Mouse (Mus musculus) stomach, embryonic 16.5 days (tissue): ENCODE results near the gene Grap. TPM values are rescaled to one million over a fixed set of nuclear protein-coding genes. Genes with fewer than 3 reads are reported as not detected.

Experiments
- ATAC-seq: fragments of 200-750 bp; cut with Nextera tagmentation; 2 replicates; pipeline ENCODE4 v1.8.0; 2017; ENCODE audit warnings: moderate number of reproducible peaks, moderate TSS enrichment; ENCODE audit not compliant: insufficient read depth, low FRiP score
- H3K27ac ChIP-seq: fragments of 300-500 bp; sonication (generic); 2 replicates; pipeline ENCODE4 v1.5.1; 2014; ENCODE audit warnings: low read length
- H3K27me3 ChIP-seq: fragments of 300-500 bp; sonication (generic); 2 replicates; pipeline ENCODE4 v1.6.1; 2014; ENCODE audit warnings: low read length, control low read depth, mixed read lengths; ENCODE audit not compliant: control insufficient read depth, insufficient read depth
- H3K36me3 ChIP-seq: fragments of 300-500 bp; sonication (generic); 2 replicates; pipeline ENCODE4 v1.6.1; 2014; ENCODE audit warnings: low read length; ENCODE audit not compliant: control insufficient read depth, insufficient read depth
- H3K4me1 ChIP-seq: fragments of 300-500 bp; sonication (generic); 2 replicates; pipeline ENCODE4 v1.6.1; 2014; ENCODE audit warnings: low read length, control low read depth, mixed read lengths; ENCODE audit not compliant: control insufficient read depth, insufficient read depth
- H3K4me2 ChIP-seq: fragments of 300-500 bp; sonication (generic); 2 replicates; pipeline ENCODE4 v1.6.1; 2014; ENCODE audit warnings: low read depth, low read length, mixed read lengths
- H3K4me3 ChIP-seq: fragments of 300-500 bp; sonication (generic); replicated peaks from 2 replicates; pipeline ENCODE4 v1.5.1; 2014; ENCODE audit warnings: mild to moderate bottlenecking, low read length
- H3K9ac ChIP-seq: fragments of 300-500 bp; sonication (generic); 2 replicates; pipeline ENCODE4 v1.6.1; 2014; ENCODE audit warnings: low read length
- H3K9me3 ChIP-seq: fragments of 300-500 bp; sonication (generic); replicated peaks from 2 replicates; pipeline ENCODE4 v1.6.1; 2016; ENCODE audit warnings: low read length, control low read depth; ENCODE audit not compliant: control insufficient read depth
- WGBS: fragments of 180-500 bp; shearing (Covaris S2); extraction: QIAGEN DNeasy Blood & Tissue Kit; methylation state at CpG from one replicate; pipeline ENCODE4 v1.1.7; 2014; 5-methylcytosine and 5-hydroxymethylcytosine counted together
- polyA plus RNA-seq: library from polyadenylated mRNA; unstranded; fragments of >200 nt; fragmentation: Nextera tagmentation; extraction: Ambion mirVana; gene quantifications from 2 replicates; pipeline ENCODE4 v1.2.1, GENCODE M21; 2015

Grap gene
- polyA plus RNA-seq, 1 experiment from 2014 or later = 9.2 TPM

- 81% methylated on average over 9 of the region's 9 CpGs for WGBS
- Histone ChIP-seq H3K27ac (no peak overlapping the region), H3K36me3 (no peaks in the 10 kb centered on the region)
Observed at GRCm38 (mm10) chr11:61650470-61651265, 2.4 kb upstream of the Grap start.

GRCm38 (mm10) chr11:61652216-61652615 is 849 bp upstream of the Grap start:
- H3K27ac ChIP-seq = no peak overlapping the region
- no peak overlapping the region for H3K4me3 ChIP-seq
- H3K4me2 ChIP-seq = no peak overlapping the region
- no peaks in the 10 kb centered on the region for H3K9me3 ChIP-seq
- ATAC-seq = no peak
- H3K36me3 ChIP-seq = no peaks in the 10 kb centered on the region
- no peaks in the 10 kb centered on the region for H3K4me1 ChIP-seq
- no peak overlapping the region for H3K9ac ChIP-seq
- WGBS = 83% methylated on average over 5 of the region's 5 CpGs
- H3K27me3 ChIP-seq = no peaks in the 10 kb centered on the region

More at GRCm38 (mm10) chr11:61650470-61651265, 2.4 kb upstream of the Grap start:
- Histone ChIP-seq H3K4me2 (no peak overlapping the region), H3K9me3 (no peaks in the 10 kb centered on the region), H3K27me3 (no peaks in the 10 kb centered on the region), H3K4me1 (no peaks in the 10 kb centered on the region), H3K9ac (no peak overlapping the region), H3K4me3 (no peak overlapping the region)
- ATAC-seq = no peak

DNA sequence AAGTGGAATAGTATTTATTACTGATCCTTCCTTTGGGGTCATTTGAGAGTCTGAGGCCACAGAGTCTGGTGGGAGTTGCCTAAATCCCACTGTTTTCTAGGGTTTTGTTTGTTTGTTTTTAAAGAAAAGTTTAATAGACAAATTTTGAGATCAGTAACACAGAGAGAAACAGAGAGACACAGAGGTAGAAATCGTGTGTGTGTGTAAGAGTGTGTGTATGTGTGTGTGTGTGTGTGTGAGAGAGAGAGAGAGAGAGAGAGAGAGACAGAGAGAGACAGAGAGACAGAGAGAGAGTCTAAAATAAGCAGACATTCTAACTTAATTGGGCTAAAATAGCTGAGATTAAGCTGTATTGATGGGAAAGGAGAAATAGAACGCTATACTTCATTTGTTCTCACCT is 503 bp downstream of the Grap start:
- H3K4me1 ChIP-seq = no peaks in the 10 kb centered on the region
- H3K9me3 ChIP-seq = no peaks in the 10 kb centered on the region
- no peak for ATAC-seq
- peak overlapping the region; percentile 26 for H3K4me3 ChIP-seq
- H3K9ac ChIP-seq = no peak overlapping the region
- no peak overlapping the region for H3K27ac ChIP-seq
- WGBS = 67% methylated on average over 2 of the region's 2 CpGs
- no peak overlapping the region for H3K4me2 ChIP-seq
- no peaks in the 10 kb centered on the region for H3K36me3 ChIP-seq
- no peaks in the 10 kb centered on the region for H3K27me3 ChIP-seq

GRCm38 (mm10) chr11:61654786-61655311 is 1.8 kb downstream of the Grap start:
- no peaks in the 10 kb centered on the region for H3K36me3 ChIP-seq
- no peaks in the 10 kb centered on the region for H3K27me3 ChIP-seq
- no peak overlapping the region for H3K9ac ChIP-seq
- no peak overlapping the region for H3K27ac ChIP-seq
- H3K9me3 ChIP-seq = no peaks in the 10 kb centered on the region
- no peak for ATAC-seq
- no peak overlapping the region for H3K4me2 ChIP-seq
- no peaks in the 10 kb centered on the region for H3K4me1 ChIP-seq
- WGBS = 84% methylated on average over 4 of the region's 4 CpGs
- H3K4me3 ChIP-seq = no peak overlapping the region

DNA sequence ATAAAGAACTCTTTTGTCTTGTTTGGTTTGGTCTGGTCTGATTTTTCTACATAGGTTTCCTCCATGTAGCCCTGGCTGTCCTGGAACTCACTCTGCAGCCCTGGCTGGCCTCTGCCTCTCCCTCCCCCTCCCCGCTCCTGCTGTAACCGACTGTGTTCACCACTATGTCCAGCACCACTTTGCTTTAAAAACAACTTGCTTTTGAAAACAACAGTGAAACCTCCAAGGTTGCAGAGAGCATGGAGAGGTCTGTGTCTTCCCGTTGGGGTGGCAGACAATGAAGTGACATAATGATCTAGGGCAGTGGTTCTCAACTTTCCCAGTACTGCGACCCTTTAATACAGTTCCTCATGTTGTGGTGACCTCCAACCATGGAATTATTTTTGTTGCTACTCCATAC is 2.6 kb downstream of the Grap start:
- Histone ChIP-seq H3K27me3 (no peaks in the 10 kb centered on the region), H3K9me3 (no peaks in the 10 kb centered on the region), H3K9ac (no peak overlapping the region), H3K27ac (no peak overlapping the region), H3K4me1 (no peaks in the 10 kb centered on the region), H3K36me3 (no peaks in the 10 kb centered on the region), H3K4me2 (no peak overlapping the region), H3K4me3 (no peak overlapping the region)
- WGBS = 63% methylated on average over 4 of the region's 4 CpGs
- ATAC-seq = no peak

- Histone ChIP-seq H3K9ac (no peak overlapping the region), H3K36me3 (no peaks in the 10 kb centered on the region), H3K27ac (no peak overlapping the region), H3K9me3 (no peaks in the 10 kb centered on the region), H3K4me1 (no peaks in the 10 kb centered on the region), H3K4me3 (no peak overlapping the region), H3K4me2 (no peak overlapping the region), H3K27me3 (no peaks in the 10 kb centered on the region)
- no peak for ATAC-seq
- 55% methylated on average over 6 of the region's 6 CpGs for whole genome bisulfite sequencing
Observed at GRCm38 (mm10) chr11:61656148-61656850, 3.2 kb downstream of the Grap start.

DNA sequence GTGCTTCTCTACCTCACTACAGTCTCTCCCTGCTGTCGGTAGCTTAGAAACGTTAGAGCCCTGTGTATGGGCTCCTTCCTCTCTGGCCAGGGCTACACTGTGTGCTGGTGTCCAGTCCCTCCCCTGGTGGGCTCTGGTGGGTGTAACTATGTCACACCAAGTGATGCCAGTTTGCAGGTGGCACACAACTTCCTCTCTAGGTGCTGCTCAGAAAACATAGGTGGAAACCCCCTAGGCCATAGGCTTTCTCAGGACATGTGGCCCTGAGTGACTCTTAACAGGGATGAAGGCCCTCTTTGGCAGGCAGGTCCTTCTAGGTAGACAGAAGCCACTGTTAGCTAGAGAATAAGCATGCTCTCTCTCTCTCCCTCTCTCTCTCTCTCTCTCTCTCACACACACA is 4.4 kb downstream of the Grap start:
- Histone ChIP-seq H3K9ac (no peak overlapping the region), H3K4me1 (no peaks in the 10 kb centered on the region), H3K9me3 (no peaks in the 10 kb centered on the region), H3K36me3 (no peaks in the 10 kb centered on the region), H3K27me3 (no peaks in the 10 kb centered on the region), H3K4me3 (no peak overlapping the region), H3K27ac (no peak overlapping the region), H3K4me2 (no peak overlapping the region)
- 64% methylated on average over 2 of the region's 2 CpGs for WGBS
- ATAC-seq = no peak

GRCm38 (mm10) chr11:61658360-61658922 is 5.4 kb downstream of the Grap start:
- no peaks in the 10 kb centered on the region for H3K9me3 ChIP-seq
- no peaks in the 10 kb centered on the region for H3K27me3 ChIP-seq
- no peak overlapping the region for H3K9ac ChIP-seq
- H3K27ac ChIP-seq = no peak overlapping the region
- no peaks in the 10 kb centered on the region for H3K36me3 ChIP-seq
- no peak overlapping the region for H3K4me3 ChIP-seq
- H3K4me2 ChIP-seq = no peak overlapping the region
- no peaks in the 10 kb centered on the region for H3K4me1 ChIP-seq
- WGBS = 84% methylated on average over 3 of the region's 3 CpGs
- ATAC-seq = no peak
